ENCODE assay signal across 8 mouse cellular contexts in the genomic region with DNA sequence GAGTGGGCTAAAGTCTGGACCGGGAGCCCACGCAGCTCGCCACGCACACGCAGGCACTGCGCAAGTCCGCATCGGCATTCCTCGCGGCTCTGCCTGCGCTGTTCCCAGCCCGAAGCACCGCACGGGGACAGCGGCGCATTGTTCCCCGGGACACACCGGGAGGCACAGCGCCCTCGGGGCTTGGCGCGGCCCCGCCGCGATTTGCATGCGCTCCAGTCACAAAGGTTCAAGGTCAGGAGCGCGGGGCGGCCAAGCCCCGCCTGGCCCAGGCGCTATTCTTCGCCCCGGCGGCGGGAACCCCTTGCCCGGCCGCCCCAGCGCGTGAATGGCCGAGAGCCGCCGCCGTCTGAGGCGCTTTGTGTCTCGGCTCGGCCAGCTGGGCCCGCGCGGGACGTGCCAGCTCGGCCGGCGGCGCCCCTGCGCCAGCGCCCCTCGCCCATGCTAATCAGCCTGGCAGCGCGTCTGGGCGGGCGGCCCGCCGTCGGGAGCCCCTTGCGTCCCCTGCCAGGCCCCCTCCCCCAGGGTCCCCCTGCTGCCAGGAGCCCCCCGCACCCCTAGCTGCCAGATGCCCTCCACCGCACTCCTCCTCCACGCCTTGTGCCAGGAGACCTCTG. TPM values are rescaled to one million over a fixed set of nuclear protein-coding genes. Genes with fewer than 3 reads are reported as not detected.
A peak's percentile ranks its signal among the peaks of the same experiment; 100 is the strongest.
DNase-seq lines count a peak whose midpoint lies in the region; ATAC-seq lines count a peak whose summit lies in the region.

No protein-coding gene starts in this region.

- peaks cover 62% of the 10 kb centered on the region for H3K27me3 ChIP-seq in heart, embryonic 11.5 days (ENCODE audit: control insufficient read depth, insufficient read depth, low read length)
- peaks cover 51% of the 10 kb centered on the region for H3K27me3 ChIP-seq in kidney, embryonic 15.5 days
- peaks cover 70% of the 10 kb centered on the region for H3K27me3 ChIP-seq in liver, embryonic 11.5 days (replicated peaks; ENCODE audit: control insufficient read depth, insufficient read depth, low read length)

- H3K4me2 ChIP-seq in heart, embryonic 11.5 days, result peak overlapping the region; percentile 62
- H3K4me2 ChIP-seq in kidney, embryonic 15.5 days, result peak overlapping the region; percentile 91
- peak overlapping the region; percentile 57 for H3K4me2 ChIP-seq in liver, embryonic 11.5 days

- H3K4me3 ChIP-seq in heart, embryonic 11.5 days (ENCODE audit: low read depth, low read length), result peak overlapping the region; percentile 37
- peak overlapping the region; percentile 50 for H3K4me3 ChIP-seq in kidney, embryonic 15.5 days (replicated peaks)
- peak overlapping the region; percentile 44 for H3K4me3 ChIP-seq in liver, embryonic 11.5 days (ENCODE audit: low read depth, low read length)

- H3K27ac ChIP-seq in heart, embryonic 11.5 days (ENCODE audit: low read depth, low read length), result no peak overlapping the region
- no peak overlapping the region for H3K27ac ChIP-seq in kidney, embryonic 15.5 days
- H3K27ac ChIP-seq in liver, embryonic 11.5 days (ENCODE audit: low read depth, low read length), result no peak overlapping the region

- no peak for ATAC-seq in heart, embryonic 11.5 days (replicated peaks; ENCODE audit: insufficient number of reproducible peaks, low FRiP score, low TSS enrichment)
- peak; percentile 41; the same call in 1 of the 2 replicates for ATAC-seq in kidney, embryonic 15.5 days (replicated peaks; ENCODE audit: low FRiP score)
- ATAC-seq in liver, embryonic 11.5 days (replicated peaks; ENCODE audit: low FRiP score), result no peak

- H3K36me3 ChIP-seq in heart, embryonic 11.5 days (ENCODE audit: control insufficient read depth, insufficient read depth, low read length), result no peaks in the 10 kb centered on the region
- no peaks in the 10 kb centered on the region for H3K36me3 ChIP-seq in kidney, embryonic 15.5 days
- no peaks in the 10 kb centered on the region for H3K36me3 ChIP-seq in liver, embryonic 11.5 days (ENCODE audit: control insufficient read depth, insufficient read depth, low read length)

- H3K9me3 ChIP-seq in heart, embryonic 11.5 days (replicated peaks; ENCODE audit: control insufficient read depth, low read length), result 0 out of 2 replicates have a peak, but pooled peaks cover 3% of the 10 kb centered on the region
- no peaks in the 10 kb centered on the region for H3K9me3 ChIP-seq in kidney, embryonic 15.5 days (replicated peaks)
- no peaks in the 10 kb centered on the region for H3K9me3 ChIP-seq in liver, embryonic 11.5 days (ENCODE audit: control insufficient read depth, low read length)

- WGBS in heart, embryonic 11.5 days (ENCODE audit: insufficient replicate concordance), result 3% methylated on average over 63 of the region's 68 CpGs
- WGBS in kidney, embryonic 15.5 days, result 2% methylated on average over 68 of the region's 68 CpGs
- 5% methylated on average over 53 of the region's 68 CpGs for WGBS in liver, embryonic 11.5 days

- H3K4me1 ChIP-seq in heart, embryonic 11.5 days (ENCODE audit: control insufficient read depth, insufficient read depth, low read length), result peaks cover 4% of the 10 kb centered on the region
- H3K4me1 ChIP-seq in kidney, embryonic 15.5 days, result peaks cover 9% of the 10 kb centered on the region
- H3K4me1 ChIP-seq in liver, embryonic 11.5 days (replicated peaks; ENCODE audit: control insufficient read depth, insufficient read depth, low read length), result 0 out of 2 replicates have a peak, but pooled peaks cover 3% of the 10 kb centered on the region

- DNase-seq in cerebellum, adult 18-20 months, result peak; percentile 45 to 61
- no peak for DNase-seq in cerebellum, adult 9-11 months
- peak; percentile 50 to 78 for DNase-seq in cerebellum, postnatal 4 days (ENCODE audit: low spot score in 2 of 2)
- no peak for DNase-seq in liver, embryonic 11.5 days (ENCODE audit: low spot score)
- peak; percentile 69 for DNase-seq in neural tube, embryonic 10.5 days (ENCODE audit: extremely low spot score, low spot score)
- no peak for DNase-seq in spleen, postnatal 10 days (ENCODE audit: low spot score in 2 of 2)

- peak overlapping the region; percentile 60 for H3K9ac ChIP-seq in heart, embryonic 11.5 days (ENCODE audit: low read depth, low read length)
- peak overlapping the region; percentile 60 for H3K9ac ChIP-seq in kidney, embryonic 15.5 days
- peak overlapping the region; percentile 32; the same call in 1 of the 2 replicates for H3K9ac ChIP-seq in liver, embryonic 11.5 days (ENCODE audit: low read depth, low read length)

RNA-seq across cellular contexts. Expression of a gene that starts 43.5 kb away (rescaled TPM):
- 0.52 and 1.5 TPM in 2 replicates for polyA plus RNA-seq in heart, embryonic 11.5 days (2014; fragmentation: Nextera tagmentation; extraction: Ambion mirVana)
- polyA plus RNA-seq in kidney, embryonic 15.5 days (2015; fragmentation: Nextera tagmentation; extraction: Ambion mirVana), result 16.3 and 16.8 TPM in 2 replicates
- 1.2 and 2.2 TPM in 2 replicates for polyA plus RNA-seq in liver, embryonic 11.5 days (2014; fragmentation: Nextera tagmentation; extraction: Ambion mirVana)

Comparison
In these comparisons a context has a peak if more than half of its experiments do, and no peak if none do; other contexts are left out.
1. DNase-seq: peak in cerebellum, adult 18-20 months (2 of 2), cerebellum, postnatal 4 days (2 of 2) and neural tube, embryonic 10.5 days (single experiment); none in cerebellum, adult 9-11 months (single experiment), liver, embryonic 11.5 days (single experiment) and spleen, postnatal 10 days (0 of 2).
2. Peak in every context shown above with its lines, with median percentiles within 50 percentile points of each other: H3K4me2 ChIP-seq, H3K4me3 ChIP-seq and H3K9ac ChIP-seq.